14 mouse cellular contexts compared by ENCODE assay signal in genomic region chr4:82436656-82437055, GRCm38 (mm10).
DNase-seq lines count a peak whose midpoint lies in the region; ATAC-seq and TF ChIP-seq lines count a peak whose summit lies in the region.
"Had no signal": no experiment of that assay in that cellular context is flagged by ENCODE, and none has a peak within 500 bp of the region (broad histone marks: within the 10 kb centered on the region; RNA-seq: fewer than 3 reads in every experiment).

No protein-coding gene starts in this region.

- no peaks in the 10 kb centered on the region for H3K36me3 ChIP-seq in heart, embryonic 12.5 days
- no peaks in the 10 kb centered on the region for H3K36me3 ChIP-seq in kidney, embryonic 14.5 days (ENCODE audit: control insufficient read depth, insufficient read depth, low read length)
- no peaks in the 10 kb centered on the region for H3K36me3 ChIP-seq in ES-Bruce4 (ENCODE audit: control insufficient read depth, insufficient read depth, low read length, poor library complexity, severe bottlenecking)
- H3K36me3 ChIP-seq: liver, embryonic 12.5 days had no signal

- no peak for TF ChIP-seq CTCF in ES-Bruce4 (IDR thresholded peaks at IDR 0.05; ENCODE audit: low read depth, low read length)

- no peak for TF ChIP-seq POLR2A in ES-Bruce4 (IDR thresholded peaks at IDR 0.05; ENCODE audit: insufficient read depth, low read length)

- H3K4me2 ChIP-seq in heart, embryonic 12.5 days: no peak overlapping the region
- no peak overlapping the region for H3K4me2 ChIP-seq in kidney, embryonic 14.5 days (replicated peaks; ENCODE audit: low read depth, low read length)
- H3K4me2 ChIP-seq: liver, embryonic 12.5 days had no signal

- peaks cover 73% of the 10 kb centered on the region for H3K4me1 ChIP-seq in heart, embryonic 12.5 days (replicated peaks)
- peaks cover 11% of the 10 kb centered on the region; the same call in 1 of the 2 replicates for H3K4me1 ChIP-seq in kidney, embryonic 14.5 days (ENCODE audit: control insufficient read depth, insufficient read depth, low read length)
- H3K4me1 ChIP-seq in ES-Bruce4 (ENCODE audit: control insufficient read depth, insufficient read depth, low read length): peaks cover 7% of the 10 kb centered on the region

- intact Hi-C loops in heart, postnatal 25 days (cut with DNase I): loop anchor here (5.0 kb wide), 1 partner anchor 79 kb away; no protein-coding TSS in a partner anchor

- TF ChIP-seq EP300 in ES-Bruce4 (IDR thresholded peaks at IDR 0.05; ENCODE audit: insufficient read depth, low read depth, low read length): 0 out of 2 replicates have a peak, but pooled peaks have one; percentile 48

- DNase-seq in heart, postnatal 25 days (ENCODE audit: low spot score): no peak
- no peak for DNase-seq in kidney, adult 11 months
- peak; percentile 78 for DNase-seq in R1 (ENCODE audit: low read depth, low spot score)
- no peak for DNase-seq in embryo, embryonic 11 days
- no peak for DNase-seq in adrenal gland, postnatal 36 days
- DNase-seq: cerebellum, adult 2 months; midbrain, embryonic 14.5 days; right cerebral cortex, postnatal 25 days; thymus, postnatal 14 days had no signal

- no peaks in the 10 kb centered on the region for H3K9me3 ChIP-seq in heart, embryonic 12.5 days (replicated peaks)
- H3K9me3 ChIP-seq in kidney, embryonic 14.5 days (ENCODE audit: control insufficient read depth, low read length): no peaks in the 10 kb centered on the region
- H3K9me3 ChIP-seq in ES-Bruce4 (replicated peaks; ENCODE audit: control insufficient read depth, insufficient read depth, low read length, poor library complexity, severe bottlenecking): no peaks in the 10 kb centered on the region
- H3K9me3 ChIP-seq: liver, embryonic 12.5 days had no signal

- 63% methylated on average over 2 of the region's 2 CpGs for WGBS in heart, embryonic 12.5 days
- 78% methylated on average over 2 of the region's 2 CpGs for WGBS in kidney, embryonic 14.5 days

- H3K4me3 ChIP-seq in heart, embryonic 12.5 days: no peak overlapping the region
- H3K4me3 ChIP-seq in kidney, embryonic 14.5 days (ENCODE audit: low read length): no peak overlapping the region
- no peak overlapping the region for H3K4me3 ChIP-seq in ES-Bruce4 (ENCODE audit: low read depth, low read length)
- H3K4me3 ChIP-seq: erythroblast, embryonic 14.5 days; liver, embryonic 12.5 days had no signal

- no peak overlapping the region for H3K9ac ChIP-seq in heart, embryonic 12.5 days
- no peak overlapping the region for H3K9ac ChIP-seq in kidney, embryonic 14.5 days (ENCODE audit: low read depth, low read length)
- H3K9ac ChIP-seq in ES-Bruce4 (ENCODE audit: low read depth, poor library complexity, severe bottlenecking): no peak overlapping the region
- H3K9ac ChIP-seq: liver, embryonic 12.5 days had no signal

- H3K27ac ChIP-seq in heart, embryonic 12.5 days (ENCODE audit: poor library complexity, severe bottlenecking): peak overlapping the region; percentile 43; the same call in 1 of the 2 replicates
- H3K27ac ChIP-seq in kidney, embryonic 14.5 days (ENCODE audit: low read depth, low read length): 0 out of 2 replicates have a peak overlapping the region, but pooled peaks have one; percentile 11
- H3K27ac ChIP-seq in ES-Bruce4 (ENCODE audit: insufficient read depth, low read length): peak overlapping the region; percentile 33
- H3K27ac ChIP-seq: liver, embryonic 12.5 days had no signal

- no peaks in the 10 kb centered on the region for H3K27me3 ChIP-seq in heart, embryonic 12.5 days (replicated peaks)
- H3K27me3 ChIP-seq in kidney, embryonic 14.5 days (ENCODE audit: control insufficient read depth, insufficient read depth, low read length): no peaks in the 10 kb centered on the region
- H3K27me3 ChIP-seq in ES-Bruce4 (ENCODE audit: control insufficient read depth, insufficient read depth, low read length, poor library complexity, severe bottlenecking): no peaks in the 10 kb centered on the region
- H3K27me3 ChIP-seq: liver, embryonic 12.5 days had no signal

- no peak for ATAC-seq in heart, embryonic 12.5 days (ENCODE audit: insufficient number of reproducible peaks, low FRiP score)
- ATAC-seq in kidney, embryonic 14.5 days (ENCODE audit: low FRiP score, low TSS enrichment): no peak
- ATAC-seq: liver, embryonic 12.5 days had no signal
